Mouse (Mus musculus) megakaryocyte-erythroid progenitor cell, adult 5-6 weeks (primary cell): ENCODE measurements around the gene Jaml. TPM values are rescaled to one million over a fixed set of nuclear protein-coding genes. Genes with fewer than 3 reads are reported as not detected.

Experiments
- ATAC-seq: replicated peaks from 2 replicates; pipeline ENCODE4 v1.8.0; 2016; ENCODE audit warnings: mild to moderate bottlenecking, inconsistent platforms; ENCODE audit not compliant: severe bottlenecking, poor library complexity, low FRiP score, low TSS enrichment
- total RNA-seq, 2 experiments: library from RNA; stranded (forward) in 1 of 2; stranded (reverse) in 1 of 2; fragments of 200-1000, 215-1000 nt in 1 of 2; fragments of >200 nt in 1 of 2; fragmentation: Nextera tagmentation in 1 of 2; gene quantifications; 2 replicates each; pipeline ENCODE4 v1.2.3; 2014 to 2017

Gene Jaml
- total RNA-seq, 2 experiments from 2014 or later, result 0.81 to 0.94 TPM

DNA sequence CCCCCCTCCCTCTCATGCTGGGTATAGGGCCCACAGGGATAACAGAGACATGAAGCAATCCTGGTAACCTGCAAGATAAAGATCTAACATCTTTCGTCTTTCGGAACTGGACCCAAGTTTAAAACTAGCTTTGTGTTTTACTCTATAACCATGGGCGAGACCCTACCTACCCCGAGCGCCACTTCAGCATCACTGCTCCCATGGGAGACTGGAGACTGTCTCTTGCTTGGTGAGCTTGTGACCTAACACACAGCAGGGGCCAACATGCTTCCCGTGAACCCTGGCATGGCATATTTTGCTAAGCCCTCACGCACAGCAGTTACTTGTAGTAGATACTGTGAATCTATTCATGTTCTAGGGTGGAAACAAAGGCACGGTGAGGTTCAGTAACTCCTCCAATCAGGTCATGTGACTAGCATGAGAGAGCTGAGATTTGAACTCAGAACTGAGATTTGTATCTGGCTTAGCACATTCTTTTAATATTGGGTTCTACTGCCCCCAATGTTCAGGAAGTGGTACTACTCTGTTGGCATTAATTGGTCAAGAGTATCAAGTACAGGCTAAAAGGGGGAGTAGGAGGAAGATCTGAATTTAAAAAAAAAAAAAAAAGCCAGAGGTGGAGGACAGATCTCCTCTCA lies 40.5 kb downstream of the Jaml start:
- ATAC-seq, result no peak

GRCm38 (mm10) chr9:45119954-45120530 lies 41.1 kb downstream of the Jaml start:
- ATAC-seq, result no peak

DNA sequence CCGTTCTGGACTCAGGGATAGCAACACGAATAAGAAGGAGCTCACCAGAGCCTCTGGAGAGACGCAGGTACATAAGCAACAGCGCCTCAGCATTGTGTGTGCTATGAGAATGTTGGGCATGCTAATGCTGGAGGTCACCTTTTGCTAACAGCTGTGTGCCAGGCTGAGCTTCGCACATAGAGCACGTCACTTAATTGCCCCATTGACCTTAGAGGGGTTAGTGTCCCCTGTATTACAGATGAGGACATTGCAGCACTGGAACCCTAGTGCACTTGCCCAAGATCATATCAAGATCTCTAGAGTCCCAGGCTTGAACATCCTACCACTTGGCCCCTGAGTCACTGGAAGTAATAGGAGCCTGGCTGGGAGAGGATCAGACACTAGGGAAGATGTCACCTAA lies 41.6 kb downstream of the Jaml start:
- ATAC-seq, result no peak

- no peak for ATAC-seq
These were observed 42.0 kb downstream of the Jaml start for GRCm38 (mm10) chr9:45121001-45121400.

GRCm38 (mm10) chr9:45121769-45122168 lies 42.8 kb downstream of the Jaml start:
- ATAC-seq, result peak; percentile 74

GRCm38 (mm10) chr9:45122209-45122761 lies 43.3 kb downstream of the Jaml start:
- ATAC-seq, result no peak

DNA sequence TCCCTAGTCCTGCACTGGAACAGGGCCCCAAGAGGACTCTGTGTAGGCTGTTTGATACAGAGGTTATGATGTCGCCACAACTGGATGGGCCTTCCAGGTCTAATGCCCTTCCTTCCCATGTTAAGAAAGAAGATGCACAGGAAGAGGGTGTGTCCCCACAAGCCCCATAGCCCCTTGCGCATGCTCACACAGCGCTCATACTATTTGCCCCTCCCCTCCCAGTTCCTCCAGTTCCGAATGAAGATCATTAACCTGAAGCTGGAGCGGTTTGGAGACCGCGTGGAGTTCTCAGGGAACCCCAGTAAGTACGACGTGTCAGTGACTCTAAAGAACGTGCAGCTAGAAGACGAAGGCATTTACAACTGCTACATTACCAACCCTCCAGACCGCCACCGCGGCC lies 46.2 kb downstream of the Jaml start:
- ATAC-seq, result no peak

- no peak for ATAC-seq
These were observed 48.0 kb downstream of the Jaml start for GRCm38 (mm10) chr9:45126941-45127340.

GRCm38 (mm10) chr9:45130119-45130518 lies 51.1 kb downstream of the Jaml start:
- no peak for ATAC-seq

- ATAC-seq, result 0 out of 2 replicates have a peak, but pooled peaks have one; percentile 43
These were observed 54.7 kb downstream of the Jaml start for GRCm38 (mm10) chr9:45133484-45134310.

DNA sequence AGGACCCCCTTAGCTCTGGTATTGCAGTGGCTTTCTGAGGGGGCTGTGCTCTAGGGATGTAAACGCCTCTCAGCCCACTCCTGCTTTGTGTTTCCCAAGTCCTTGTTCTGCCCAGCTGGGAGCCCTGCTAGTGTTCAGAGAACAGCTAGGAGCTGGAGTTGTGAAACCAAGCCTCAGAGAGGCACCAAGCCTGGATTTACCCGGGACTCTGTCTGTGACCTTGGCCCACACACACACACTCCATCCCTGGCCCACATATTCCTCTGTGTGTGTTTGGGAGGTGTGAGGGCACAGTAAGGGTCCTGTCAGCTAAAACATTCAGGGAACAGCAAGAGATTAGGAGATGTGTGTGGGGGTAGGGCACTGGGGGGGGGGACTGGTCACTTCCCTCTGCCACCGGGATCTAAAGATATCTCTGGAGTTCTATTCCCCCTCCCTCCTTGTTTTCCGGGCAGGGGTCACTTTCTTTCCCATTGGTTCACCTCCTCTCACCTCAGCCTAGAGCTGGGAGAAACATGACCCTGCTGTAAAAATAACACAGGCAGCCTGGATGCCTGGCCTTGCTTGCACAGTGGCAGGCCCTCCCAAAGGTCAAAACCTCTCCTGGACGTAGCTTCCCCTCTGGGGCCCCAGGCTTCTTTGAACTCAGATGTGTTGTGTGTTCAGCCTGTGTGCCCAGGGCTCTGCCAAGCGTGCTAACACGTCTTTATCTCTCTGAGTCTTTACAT lies 57.6 kb downstream of the Jaml start:
- no peak for ATAC-seq

DNA sequence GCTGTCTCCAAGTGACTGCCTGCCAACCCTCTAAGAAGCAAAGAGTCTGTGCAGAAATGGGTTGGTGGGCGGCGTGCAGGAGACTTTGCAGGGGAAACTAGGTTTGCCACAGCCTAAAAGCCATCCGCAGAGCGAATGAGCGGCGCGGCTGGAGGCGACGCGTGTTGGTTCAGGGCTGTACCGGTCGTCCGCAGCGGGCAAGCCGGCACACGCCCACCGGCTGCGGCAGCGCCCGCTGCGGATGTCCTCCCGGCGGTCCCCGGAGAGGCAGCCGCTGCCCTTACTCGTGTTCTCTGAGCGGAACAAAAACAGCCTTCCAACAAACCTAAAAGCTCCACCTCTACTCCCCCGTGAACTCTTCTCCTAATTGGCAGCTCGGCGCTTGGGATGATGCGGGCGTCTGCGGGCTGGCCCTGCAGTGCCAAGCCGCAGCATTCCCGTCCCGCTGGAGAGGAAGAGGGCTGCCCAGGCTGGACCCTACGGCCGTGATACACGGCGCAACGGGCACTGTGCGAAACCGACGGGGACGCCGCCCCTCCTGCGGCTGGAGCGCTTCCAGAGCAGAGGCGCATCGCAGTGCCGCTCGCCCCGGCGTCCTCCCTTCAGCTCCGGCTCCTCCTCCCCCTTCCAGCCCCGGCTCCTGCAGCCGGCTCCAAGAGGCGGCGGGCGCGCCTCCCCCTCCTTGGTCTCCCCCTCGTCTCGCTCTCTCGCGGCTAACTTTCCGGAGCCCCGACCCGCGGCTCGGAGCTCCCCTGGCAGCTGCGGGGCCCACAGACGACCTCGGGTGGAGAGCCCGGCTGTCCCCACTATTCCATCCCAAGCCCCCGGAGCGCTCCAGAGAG lies 59.4 kb downstream of the Jaml start, which contains the start of gene Scn4b:
TSS of gene Scn4b (plus strand) at position 205 of the 842 bp plus-strand sequence.
- no peak for ATAC-seq

DNA sequence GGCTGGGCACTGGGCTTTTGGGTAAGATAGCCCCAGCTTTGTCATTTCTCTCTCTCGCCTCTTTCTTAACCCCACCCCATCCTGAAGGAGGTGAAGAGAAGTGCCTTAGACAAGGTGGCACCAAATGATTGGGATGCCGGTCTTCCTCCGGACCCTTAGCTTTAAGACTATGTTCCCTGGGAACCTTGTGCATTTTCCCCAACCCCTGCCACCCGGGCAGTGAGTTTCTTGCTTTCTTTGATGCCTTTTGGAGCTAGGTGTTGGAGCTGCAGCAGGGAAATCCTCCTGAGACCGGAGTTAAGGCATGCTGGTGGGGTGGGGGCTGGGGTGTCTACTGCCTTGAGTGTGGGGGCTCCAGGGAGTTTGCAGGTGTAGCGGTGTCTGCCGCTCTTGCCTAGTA lies 60.1 kb downstream of the Jaml start:
- ATAC-seq, result no peak

DNA sequence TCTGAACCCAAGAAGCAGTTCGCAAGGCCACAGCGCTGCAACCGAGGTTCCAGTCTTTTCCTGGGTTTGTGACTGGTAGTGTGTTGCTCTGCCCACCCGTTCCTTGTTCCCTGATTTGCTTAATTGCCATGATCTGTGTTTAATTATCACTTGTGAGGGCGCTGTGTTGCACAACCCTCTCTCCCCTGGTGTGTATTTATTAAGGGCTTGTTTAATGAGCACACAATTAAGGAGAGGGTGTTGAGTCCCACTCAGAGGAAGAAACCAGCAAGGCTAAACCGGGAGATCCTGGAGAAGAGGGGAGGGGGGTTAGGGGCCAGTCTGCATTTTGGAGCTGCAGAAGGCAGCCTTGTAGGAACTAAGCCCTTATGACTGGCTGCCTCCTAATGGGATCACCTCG lies 62.0 kb downstream of the Jaml start:
- no peak for ATAC-seq

DNA sequence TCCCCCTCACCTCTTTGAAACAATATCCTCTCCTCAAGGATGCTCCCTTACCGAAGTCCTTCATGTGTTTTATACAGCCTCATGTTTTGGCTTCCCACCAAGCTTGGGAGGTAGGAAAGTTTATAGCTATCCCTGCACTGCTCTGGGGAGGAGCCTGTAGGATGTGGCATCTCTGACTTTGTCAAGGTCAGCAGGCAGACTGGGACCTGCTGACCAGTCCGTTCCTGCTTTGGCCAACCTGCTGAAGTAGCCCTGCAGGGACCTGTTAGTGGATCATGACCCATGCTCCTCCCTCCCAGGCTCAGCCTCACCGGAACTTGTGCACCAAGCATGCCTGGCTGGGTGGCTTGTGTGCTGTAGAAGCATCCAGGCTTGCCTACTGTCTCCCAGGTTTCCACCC lies 63.7 kb downstream of the Jaml start:
- no peak for ATAC-seq

- ATAC-seq, result no peak
These were observed 66.7 kb downstream of the Jaml start for GRCm38 (mm10) chr9:45145533-45146266.

GRCm38 (mm10) chr9:45146267-45146597 lies 67.2 kb downstream of the Jaml start:
- peak; percentile 60 for ATAC-seq

GRCm38 (mm10) chr9:45150933-45151332 lies 72.0 kb downstream of the Jaml start:
- ATAC-seq, result no peak
